Mouse (Mus musculus) CH12.LX (cell line): ENCODE results near the gene Slc4a2.

Source experiments
- EP300 ChIP-seq: IDR thresholded peaks from 2 replicates; pipeline ENCODE4 v1.6.1; 2011; ENCODE audit warnings: low read length, improper control_type of control experiment
- HCFC1 ChIP-seq: IDR thresholded peaks from 2 replicates; pipeline ENCODE4 v1.6.1; 2012; ENCODE audit warnings: low read depth, mild to moderate bottlenecking, inconsistent platforms, low read length, improper control_type of control experiment
- KAT2A ChIP-seq: IDR thresholded peaks from 2 replicates; pipeline ENCODE4 v1.6.1; 2012; ENCODE audit warnings: low read length, improper control_type of control experiment, inconsistent platforms; ENCODE audit not compliant: insufficient replicate concordance
- MAX ChIP-seq: IDR thresholded peaks from 2 replicates; pipeline ENCODE4 v1.6.1; 2011; ENCODE audit warnings: low read length, improper control_type of control experiment

- TF ChIP-seq KAT2A (no peak), EP300 (no peak), MAX (no peak), HCFC1 (no peak)
Measured at GRCm38 (mm10) chr5:24474723-24475261, 51.2 kb downstream of the Slc4a2 start.
